Mouse (Mus musculus) kidney, adult 9 months (tissue): Measurements from ENCODE around the gene Iqcf3.

ENCODE experiments used
- DNase-seq: peaks from one replicate; pipeline ENCODE4 v3.0.0; 2022

Gene Iqcf3

GRCm38 (mm10) chr9:106470991-106471750, 90.3 kb downstream of the Iqcf3 start:
- DNase-seq: peak; percentile 65

- DNase-seq: no peak
Measured at GRCm38 (mm10) chr9:106469776-106470175, 91.7 kb downstream of the Iqcf3 start.

- DNase-seq: no peak
Measured at GRCm38 (mm10) chr9:106469317-106469716, 92.1 kb downstream of the Iqcf3 start.

- DNase-seq: peak; percentile 0
Measured at GRCm38 (mm10) chr9:106467746-106468145, 93.7 kb downstream of the Iqcf3 start.

GRCm38 (mm10) chr9:106466721-106467120, 94.7 kb downstream of the Iqcf3 start:
- DNase-seq: peak; percentile 1

GRCm38 (mm10) chr9:106465571-106466200, 95.7 kb downstream of the Iqcf3 start, which contains the start of gene Gpr62:
Gpr62 (minus strand) TSS chr9:106465938.
- DNase-seq: no peak

- DNase-seq: peak; percentile 45
Measured at GRCm38 (mm10) chr9:106464751-106465541, 96.5 kb downstream of the Iqcf3 start.

DNA sequence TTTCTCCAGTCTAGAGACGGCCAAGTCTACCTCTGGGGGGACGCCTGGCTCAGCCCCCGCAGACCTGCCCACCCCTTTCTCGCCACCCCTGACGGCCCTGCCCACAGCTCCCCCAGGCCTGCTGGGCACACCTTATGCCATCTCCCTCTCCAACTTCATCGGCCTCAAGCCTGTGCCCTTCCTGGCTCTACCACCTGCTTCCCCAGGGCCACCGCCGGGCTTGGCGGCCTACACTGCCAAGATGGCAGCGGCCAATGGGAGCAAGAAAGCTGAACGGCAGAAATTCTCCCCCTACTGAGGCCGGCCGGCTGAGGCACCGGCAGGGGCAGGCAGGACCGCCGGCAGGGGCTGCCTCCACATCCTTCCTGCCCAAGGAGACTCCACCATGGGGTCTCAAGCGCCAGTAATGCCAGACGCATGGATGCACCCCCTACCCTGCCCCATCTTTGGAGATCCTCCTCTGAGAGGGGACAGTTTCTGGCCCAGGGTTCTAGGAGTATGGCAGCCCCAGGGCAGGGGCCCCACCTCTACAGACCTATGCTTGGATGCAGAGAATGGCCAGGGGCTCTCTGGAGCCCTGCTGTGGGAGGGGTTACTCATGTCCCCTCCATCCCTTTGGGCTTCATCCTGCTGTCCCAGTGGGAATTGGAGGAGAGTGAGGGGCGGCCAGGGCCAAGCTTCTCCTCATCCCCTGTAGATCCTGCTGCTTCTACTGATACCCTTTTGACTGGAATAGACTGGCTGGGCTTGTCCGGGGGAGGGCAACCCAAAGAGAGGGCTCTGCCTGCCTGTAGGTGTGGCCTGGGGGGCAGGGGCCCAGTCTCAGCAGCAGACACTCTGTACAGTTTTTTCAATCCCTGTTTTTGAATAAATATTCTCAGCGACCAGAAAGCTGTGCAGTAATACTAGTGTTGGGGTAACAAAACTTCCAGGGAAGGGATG, 98.0 kb downstream of the Iqcf3 start:
- peak; percentile 3 for DNase-seq

- no peak for DNase-seq
Measured at GRCm38 (mm10) chr9:106462430-106462800, 99.0 kb downstream of the Iqcf3 start.

DNA sequence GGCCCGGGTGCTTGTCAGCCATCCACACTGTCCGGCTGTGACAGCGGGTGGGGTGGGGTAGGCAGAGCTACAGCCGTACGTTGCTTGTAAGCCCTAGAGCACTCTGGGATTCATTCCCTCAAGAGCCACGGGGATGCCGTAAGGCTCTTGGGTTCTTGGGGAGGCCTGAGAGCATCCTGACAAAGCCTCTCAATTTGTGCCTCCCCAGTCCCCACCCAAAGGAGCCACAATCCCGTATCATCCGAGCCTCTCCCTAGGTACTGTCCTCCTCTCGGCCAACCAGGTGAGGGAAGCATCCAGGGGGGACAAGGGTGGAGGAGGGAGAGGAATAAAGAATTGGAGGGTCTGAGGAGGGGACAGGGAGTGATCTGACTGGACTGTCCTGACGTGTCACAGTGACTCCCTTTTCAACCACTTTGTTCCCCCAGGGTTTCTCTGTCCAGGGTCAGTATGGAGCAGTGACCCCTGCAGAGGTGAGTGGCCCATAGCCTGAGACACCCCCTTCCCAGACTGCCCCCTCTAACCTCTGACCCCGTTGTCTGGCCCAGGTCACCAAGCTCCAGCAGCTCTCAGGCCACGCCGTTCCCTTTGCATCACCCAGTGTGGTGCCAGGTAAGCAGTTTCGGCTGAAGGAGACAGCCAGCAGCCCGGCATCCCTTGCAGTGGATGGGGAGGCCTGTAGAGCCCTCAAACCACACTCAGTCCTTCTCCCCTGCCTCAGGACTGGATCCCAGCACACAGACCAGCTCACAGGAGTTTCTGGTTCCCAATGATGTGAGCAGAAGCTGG, 99.6 kb downstream of the Iqcf3 start:
- DNase-seq: no peak

GRCm38 (mm10) chr9:106461026-106461415, 100.4 kb downstream of the Iqcf3 start:
- DNase-seq: no peak

DNA sequence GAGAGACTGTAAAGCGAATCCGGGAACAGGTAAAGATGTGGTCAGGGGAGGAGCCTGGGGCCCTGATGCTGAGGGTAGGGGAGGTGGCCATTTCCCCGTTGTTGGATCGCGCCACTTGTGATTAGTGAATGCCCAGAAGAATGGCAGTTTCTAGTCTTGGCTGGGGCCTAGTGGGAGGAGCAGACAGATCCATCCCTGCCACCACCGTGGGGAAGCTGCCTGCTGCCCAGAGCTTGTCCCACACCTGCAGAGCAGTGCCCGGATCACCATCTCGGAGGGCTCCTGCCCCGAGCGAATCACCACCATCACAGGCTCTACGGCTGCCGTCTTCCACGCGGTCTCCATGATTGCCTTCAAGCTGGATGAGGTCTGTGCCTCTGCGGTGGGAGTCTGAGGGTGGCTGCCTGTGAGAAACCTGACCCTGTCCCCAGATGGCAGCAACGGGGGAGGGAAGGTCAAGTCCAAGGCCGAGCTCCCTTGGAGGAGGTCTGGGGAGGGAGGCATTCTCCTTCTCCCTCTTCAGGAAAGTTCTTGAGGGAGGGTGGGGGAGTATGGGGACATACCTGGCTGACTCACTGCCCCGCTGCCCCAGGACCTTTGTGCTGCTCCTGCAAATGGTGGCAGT, 100.9 kb downstream of the Iqcf3 start:
- DNase-seq: no peak

GRCm38 (mm10) chr9:106459946-106460345, 101.5 kb downstream of the Iqcf3 start:
- DNase-seq: no peak

DNA sequence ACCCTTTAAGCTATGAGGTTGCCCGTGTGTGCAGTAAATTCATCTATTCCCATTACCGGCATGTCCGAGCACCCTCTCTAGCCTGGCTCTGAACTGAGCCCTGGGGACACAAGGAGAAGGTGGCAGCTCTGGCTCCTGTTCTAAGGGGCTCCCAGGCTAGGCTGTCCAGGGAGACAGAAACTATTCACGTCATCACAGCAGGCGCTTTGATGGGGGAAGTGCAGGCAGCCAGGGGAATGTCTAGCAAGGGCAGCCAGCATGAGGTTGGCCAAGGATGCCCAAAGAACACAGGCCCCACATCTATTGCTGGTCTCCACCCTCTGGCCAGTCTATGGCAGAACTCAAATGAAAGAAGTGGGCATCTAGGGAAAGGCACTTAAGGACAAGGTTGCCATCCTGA, 103.5 kb downstream of the Iqcf3 start:
- no peak for DNase-seq

DNA sequence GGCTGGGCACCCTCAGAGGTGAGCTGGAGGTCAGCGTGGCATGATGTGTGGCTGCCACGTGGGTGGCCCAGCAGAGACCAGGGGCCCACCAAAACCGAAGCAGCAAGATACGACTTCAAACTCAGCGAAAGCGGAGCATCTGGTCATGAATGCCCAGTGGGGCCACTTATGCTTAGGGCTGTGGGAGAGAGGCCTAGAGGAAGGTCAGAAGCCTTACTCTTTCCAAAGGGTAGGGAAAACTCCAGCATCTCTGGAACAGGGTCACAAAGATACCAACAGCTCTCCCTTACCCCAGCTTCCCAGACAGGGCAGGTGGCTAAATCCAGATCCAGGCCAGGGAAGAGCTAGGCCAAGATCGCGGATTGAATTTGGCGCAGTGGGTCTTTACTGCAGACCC, 104.3 kb downstream of the Iqcf3 start:
- no peak for DNase-seq

DNA sequence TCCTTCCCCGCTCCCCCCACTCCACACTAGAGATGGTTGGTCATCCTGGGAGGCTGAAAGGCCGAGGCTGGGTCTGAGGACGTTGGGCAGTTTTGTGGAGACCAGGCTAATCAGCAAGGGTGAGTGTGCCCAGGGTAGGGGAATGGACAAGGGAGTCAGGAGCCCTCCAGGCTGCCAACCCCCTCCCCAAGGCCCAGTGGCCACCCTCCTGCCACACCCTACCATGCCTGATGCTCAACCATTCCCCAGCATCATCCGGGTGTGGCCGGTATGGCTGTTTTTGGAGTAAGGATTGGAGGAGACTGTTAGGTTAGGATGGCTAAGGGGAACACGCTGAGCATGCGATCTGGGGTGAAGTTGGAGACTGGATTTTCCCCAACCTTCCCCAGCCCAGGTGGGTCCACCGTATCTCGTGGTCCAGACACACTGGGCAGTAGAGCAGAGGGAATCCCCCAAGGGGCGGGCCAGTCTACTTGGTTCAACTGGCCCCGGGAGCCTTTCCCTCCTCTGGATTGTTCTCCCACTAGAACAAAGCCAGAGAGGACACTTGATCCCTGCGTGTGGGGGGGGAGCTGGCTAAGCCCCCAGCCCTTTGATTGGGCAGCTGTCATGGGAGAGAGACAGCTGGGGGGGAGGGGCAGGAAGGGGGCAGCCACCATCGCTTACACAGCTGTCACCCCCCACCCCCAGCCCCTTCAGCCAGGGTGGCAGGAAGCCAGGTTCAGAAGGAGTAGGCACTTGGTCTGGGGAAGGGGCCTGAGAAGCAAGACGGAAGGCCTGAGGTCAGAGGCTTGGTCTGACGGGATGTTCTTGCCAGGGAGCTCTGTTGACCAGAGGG, 104.9 kb downstream of the Iqcf3 start:
- no peak for DNase-seq

- DNase-seq: no peak
Measured at GRCm38 (mm10) chr9:106454888-106455681, 106.3 kb downstream of the Iqcf3 start.

GRCm38 (mm10) chr9:106454071-106454761, 107.2 kb downstream of the Iqcf3 start:
- DNase-seq: peak; percentile 32
